In the genomic region with DNA sequence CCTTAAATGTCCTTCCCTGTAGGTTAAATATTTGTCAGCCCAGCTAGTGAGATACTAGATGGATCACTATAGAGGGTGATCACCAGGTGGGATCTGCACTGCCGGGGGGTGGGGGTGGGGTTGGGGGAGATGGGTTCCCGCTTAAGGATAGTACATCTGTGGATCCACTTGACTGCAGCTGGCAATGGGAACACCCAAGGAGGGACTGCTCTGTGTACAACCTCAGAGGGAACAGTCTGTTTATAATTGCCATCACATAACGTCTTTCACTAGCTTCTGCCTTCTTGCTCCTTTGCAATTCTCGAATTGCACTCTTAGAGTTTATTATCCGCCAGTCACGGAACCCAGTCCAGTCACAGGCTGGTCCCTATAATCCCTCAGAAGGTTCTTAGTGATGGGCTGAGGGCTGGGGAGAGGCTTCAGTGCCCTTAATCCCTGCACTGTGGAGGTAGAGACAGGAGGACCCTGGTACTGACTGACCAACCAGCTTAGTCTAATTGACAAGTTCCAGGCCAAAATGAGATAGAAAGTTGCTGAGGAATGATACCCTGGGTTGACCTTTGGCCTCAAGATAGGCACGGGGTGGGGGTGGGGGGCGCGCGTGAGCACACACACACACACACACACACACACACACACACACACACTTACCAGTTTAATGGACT, we compare ENCODE assay signal across 8 mouse cellular contexts.
DNase-seq lines count a peak whose midpoint lies in the region; ATAC-seq lines count a peak whose summit lies in the region.
"Had no signal": no experiment of that assay in that cellular context is flagged by ENCODE, and none has a peak within 500 bp of the region (broad histone marks: within the 10 kb centered on the region; RNA-seq: fewer than 3 reads in every experiment).

No protein-coding gene starts in this region.

- no peak overlapping the region for H3K9ac ChIP-seq in embryonic facial prominence, embryonic 15.5 days
- H3K9ac ChIP-seq in intestine, embryonic 14.5 days (ENCODE audit: low read length) = no peak overlapping the region

- peak; percentile 20 for DNase-seq in embryo, embryonic 11 days
- DNase-seq in intestine, embryonic 14.5 days (ENCODE audit: low spot score) = no peak
- DNase-seq in naive thymus-derived CD4-positive, alpha-beta T cell, adult 2 months (ENCODE audit: low read depth) = peak; percentile 11
- DNase-seq in left cerebral cortex, postnatal 4 days = no peak
- no peak for DNase-seq in kidney, postnatal 10 days

- H3K36me3 ChIP-seq in embryonic facial prominence, embryonic 15.5 days = no peaks in the 10 kb centered on the region
- H3K36me3 ChIP-seq in intestine, embryonic 14.5 days (ENCODE audit: control insufficient read depth, insufficient read depth, low read length) = no peaks in the 10 kb centered on the region

- H3K4me3 ChIP-seq in embryonic facial prominence, embryonic 15.5 days (replicated peaks) = no peak overlapping the region
- no peak overlapping the region for H3K4me3 ChIP-seq in intestine, embryonic 14.5 days (ENCODE audit: low read depth, low read length)
- H3K4me3 ChIP-seq: megakaryocyte, embryonic 14.5 days had no signal

- no peaks in the 10 kb centered on the region for H3K9me3 ChIP-seq in embryonic facial prominence, embryonic 15.5 days (replicated peaks)
- no peaks in the 10 kb centered on the region for H3K9me3 ChIP-seq in intestine, embryonic 14.5 days (ENCODE audit: control insufficient read depth, low read length)
- H3K9me3 ChIP-seq: megakaryocyte, embryonic 14.5 days had no signal

- H3K27ac ChIP-seq in embryonic facial prominence, embryonic 15.5 days (replicated peaks) = no peak overlapping the region
- peak overlapping the region; percentile 80 for H3K27ac ChIP-seq in intestine, embryonic 14.5 days (ENCODE audit: low read depth)

- H3K4me1 ChIP-seq in embryonic facial prominence, embryonic 15.5 days = peaks cover 45% of the 10 kb centered on the region
- H3K4me1 ChIP-seq in intestine, embryonic 14.5 days (replicated peaks; ENCODE audit: control insufficient read depth, insufficient read depth, low read length) = peaks cover 67% of the 10 kb centered on the region
- H3K4me1 ChIP-seq: megakaryocyte, embryonic 14.5 days had no signal

- 0 out of 2 replicates have a peak overlapping the region, but pooled peaks have one; percentile 45 for H3K4me2 ChIP-seq in embryonic facial prominence, embryonic 15.5 days (replicated peaks)
- H3K4me2 ChIP-seq in intestine, embryonic 14.5 days (ENCODE audit: low read length) = peak overlapping the region; percentile 43

- no peaks in the 10 kb centered on the region for H3K27me3 ChIP-seq in embryonic facial prominence, embryonic 15.5 days
- H3K27me3 ChIP-seq in intestine, embryonic 14.5 days (replicated peaks; ENCODE audit: control insufficient read depth, insufficient read depth, low read length) = no peaks in the 10 kb centered on the region

- ATAC-seq in embryonic facial prominence, embryonic 15.5 days (ENCODE audit: insufficient number of reproducible peaks, low FRiP score, low TSS enrichment, low read depth) = no peak
- peak; percentile 48; the same call in 1 of the 2 replicates for ATAC-seq in intestine, embryonic 14.5 days (replicated peaks; ENCODE audit: low FRiP score, low TSS enrichment, low read depth)
- no peak for ATAC-seq in monocyte, adult 5-6 weeks (replicated peaks; ENCODE audit: insufficient number of reproducible peaks, low FRiP score, low TSS enrichment, poor library complexity, severe bottlenecking)

- intact Hi-C loops in left cerebral cortex, postnatal 4 days (cut with DNase I) = no loop called here

- WGBS in embryonic facial prominence, embryonic 15.5 days = 32% methylated on average over 7 of the region's 10 CpGs
- WGBS in intestine, embryonic 14.5 days = 14% methylated on average over 10 of the region's 10 CpGs

Comparison
In these comparisons a context has a peak if more than half of its experiments do, and no peak if none do; other contexts are left out.
1. DNase-seq: peak in embryo, embryonic 11 days (single experiment) and naive thymus-derived CD4-positive, alpha-beta T cell, adult 2 months (single experiment); none in intestine, embryonic 14.5 days (single experiment), left cerebral cortex, postnatal 4 days (single experiment) and kidney, postnatal 10 days (single experiment).